Mouse (Mus musculus): ENCODE results near the gene Rbm47. TPM values are rescaled to one million over a fixed set of nuclear protein-coding genes. Genes with fewer than 3 reads are reported as not detected.

The Rbm47 gene
- polyA plus RNA-seq, 1 experiment = 24.9 TPM

DNA sequence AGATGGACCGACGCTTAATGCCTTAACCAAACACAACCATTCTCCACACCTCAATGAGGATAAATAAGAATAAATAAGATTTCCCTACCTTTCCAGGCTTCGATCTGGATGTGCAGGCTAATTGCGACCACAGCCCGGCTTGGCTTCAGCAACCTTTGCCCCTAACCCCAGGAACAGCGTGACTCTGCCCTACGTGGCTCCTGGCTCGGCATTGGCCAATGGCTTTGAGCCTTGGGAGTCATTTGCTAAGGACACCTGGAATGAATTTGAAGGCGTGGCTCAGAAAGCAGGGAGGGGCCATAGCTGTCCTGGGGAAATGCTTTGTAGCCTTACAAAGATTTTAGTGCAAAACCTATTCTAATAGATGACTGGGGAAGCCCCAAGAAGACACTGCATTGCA is 118.5 kb downstream of the Rbm47 start:
- Histone ChIP-seq H3K36me3 (ENCODE audit: control insufficient read depth, insufficient read depth, low read length) (no peaks in the 10 kb centered on the region), H3K4me3 (ENCODE audit: control insufficient read depth, low read depth, low read length) (no peak overlapping the region), H3K4me1 (ENCODE audit: control insufficient read depth, insufficient read depth, low read length) (no peaks in the 10 kb centered on the region), H3K27me3 (ENCODE audit: control insufficient read depth, insufficient read depth, low read length) (no peaks in the 10 kb centered on the region), H3K27ac (ENCODE audit: control insufficient read depth, insufficient read depth, low read depth, low read length) (no peak overlapping the region)
- TF ChIP-seq POLR2A (IDR thresholded peaks at IDR 0.05; ENCODE audit: control insufficient read depth, low read depth, low read length) (no peak), CTCF (IDR thresholded peaks at IDR 0.05; ENCODE audit: control insufficient read depth, insufficient read depth, insufficient replicate concordance, low read depth, low read length) (no peak)

DNA sequence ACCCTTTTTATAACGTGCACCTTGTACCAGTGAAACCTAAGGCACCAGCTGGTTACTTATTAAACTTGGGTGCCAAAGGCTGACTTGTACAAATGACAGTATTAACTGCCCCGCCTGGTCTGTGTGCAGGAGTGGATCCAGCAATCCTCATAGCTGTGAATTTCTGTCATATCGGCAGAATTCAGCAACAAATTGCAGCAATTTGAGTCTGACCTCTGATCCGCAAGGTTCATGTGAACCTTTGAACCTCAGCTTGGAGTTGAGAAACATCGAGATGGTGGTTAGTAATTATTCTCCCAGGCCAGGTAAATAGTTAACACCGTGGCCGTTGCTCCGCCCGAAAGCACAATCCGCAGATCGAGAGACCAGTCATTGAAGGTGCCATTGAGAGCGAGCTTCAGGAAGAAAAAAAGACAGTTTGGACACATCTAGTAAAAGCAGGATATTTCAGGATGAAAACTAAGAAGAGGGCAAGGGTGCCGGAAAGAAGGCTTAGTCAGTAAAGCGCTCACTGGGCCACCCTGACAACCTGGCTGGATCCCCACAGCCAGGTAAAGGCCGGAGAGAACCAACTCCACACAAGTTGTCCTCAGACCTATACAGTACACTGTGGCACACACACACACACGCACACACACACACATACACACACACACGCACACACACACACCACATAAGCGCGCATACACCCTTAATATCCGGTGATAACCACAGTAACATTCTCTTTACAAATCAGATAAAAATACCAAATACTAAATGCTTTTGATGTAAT is 120.0 kb downstream of the Rbm47 start:
- no peaks in the 10 kb centered on the region for H3K27me3 ChIP-seq (ENCODE audit: control insufficient read depth, insufficient read depth, low read length)
- no peak overlapping the region for H3K4me3 ChIP-seq (ENCODE audit: control insufficient read depth, low read depth, low read length)
- TF ChIP-seq CTCF (IDR thresholded peaks at IDR 0.05; ENCODE audit: control insufficient read depth, insufficient read depth, insufficient replicate concordance, low read depth, low read length) = no peak
- TF ChIP-seq POLR2A (IDR thresholded peaks at IDR 0.05; ENCODE audit: control insufficient read depth, low read depth, low read length) = no peak
- H3K4me1 ChIP-seq (ENCODE audit: control insufficient read depth, insufficient read depth, low read length) = no peaks in the 10 kb centered on the region
- no peaks in the 10 kb centered on the region for H3K36me3 ChIP-seq (ENCODE audit: control insufficient read depth, insufficient read depth, low read length)
- H3K27ac ChIP-seq (ENCODE audit: control insufficient read depth, insufficient read depth, low read depth, low read length) = no peak overlapping the region

DNA sequence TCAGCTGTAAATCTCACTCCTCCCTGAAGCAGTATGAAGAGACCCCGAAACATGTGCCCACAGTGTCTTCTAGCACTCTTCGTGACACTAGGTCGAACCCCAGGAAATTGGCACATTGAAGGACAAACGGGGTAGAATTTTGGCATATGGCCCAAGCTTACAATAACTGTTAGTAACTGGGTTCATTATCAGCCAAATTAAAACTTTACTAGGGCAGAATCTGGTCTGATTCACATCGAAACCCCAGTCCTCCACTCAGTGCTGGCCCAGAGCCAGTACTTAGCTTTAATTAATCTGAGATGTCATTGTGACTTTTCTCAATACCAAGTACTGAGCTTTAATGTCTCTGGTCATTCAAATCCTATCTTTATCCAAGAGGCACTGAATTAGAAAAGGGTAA is 122.1 kb downstream of the Rbm47 start:
- H3K27me3 ChIP-seq (ENCODE audit: control insufficient read depth, insufficient read depth, low read length) = no peaks in the 10 kb centered on the region
- H3K4me1 ChIP-seq (ENCODE audit: control insufficient read depth, insufficient read depth, low read length) = no peaks in the 10 kb centered on the region
- H3K27ac ChIP-seq (ENCODE audit: control insufficient read depth, insufficient read depth, low read depth, low read length) = no peak overlapping the region
- no peak overlapping the region for H3K4me3 ChIP-seq (ENCODE audit: control insufficient read depth, low read depth, low read length)
- TF ChIP-seq POLR2A (IDR thresholded peaks at IDR 0.05; ENCODE audit: control insufficient read depth, low read depth, low read length) (no peak), CTCF (IDR thresholded peaks at IDR 0.05; ENCODE audit: control insufficient read depth, insufficient read depth, insufficient replicate concordance, low read depth, low read length) (no peak)
- H3K36me3 ChIP-seq (ENCODE audit: control insufficient read depth, insufficient read depth, low read length) = no peaks in the 10 kb centered on the region

DNA sequence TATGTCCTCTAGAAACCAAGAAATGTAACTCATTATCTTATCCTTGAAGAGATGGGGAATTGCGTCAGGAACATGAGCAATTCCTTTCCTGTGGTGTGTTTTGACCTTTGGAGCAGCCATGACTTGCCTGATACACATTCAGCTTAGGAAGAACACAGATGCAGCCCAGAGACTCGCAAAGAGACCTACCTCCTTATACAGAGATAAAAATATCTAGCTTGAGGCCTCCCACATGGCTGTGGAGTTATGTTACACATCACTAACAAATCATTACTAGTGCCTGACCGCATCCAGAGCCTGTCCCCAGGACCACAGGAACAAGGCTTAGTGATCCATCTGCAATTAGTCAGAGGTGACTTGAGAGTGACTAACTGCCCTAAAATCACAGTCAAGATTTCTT is 126.6 kb downstream of the Rbm47 start:
- TF ChIP-seq POLR2A (IDR thresholded peaks at IDR 0.05; ENCODE audit: control insufficient read depth, low read depth, low read length) (no peak), CTCF (IDR thresholded peaks at IDR 0.05; ENCODE audit: control insufficient read depth, insufficient read depth, insufficient replicate concordance, low read depth, low read length) (no peak)
- no peaks in the 10 kb centered on the region for H3K27me3 ChIP-seq (ENCODE audit: control insufficient read depth, insufficient read depth, low read length)
- no peaks in the 10 kb centered on the region for H3K36me3 ChIP-seq (ENCODE audit: control insufficient read depth, insufficient read depth, low read length)
- H3K27ac ChIP-seq (ENCODE audit: control insufficient read depth, insufficient read depth, low read depth, low read length) = no peak overlapping the region
- H3K4me3 ChIP-seq (ENCODE audit: control insufficient read depth, low read depth, low read length) = no peak overlapping the region
- no peaks in the 10 kb centered on the region for H3K4me1 ChIP-seq (ENCODE audit: control insufficient read depth, insufficient read depth, low read length)

DNA sequence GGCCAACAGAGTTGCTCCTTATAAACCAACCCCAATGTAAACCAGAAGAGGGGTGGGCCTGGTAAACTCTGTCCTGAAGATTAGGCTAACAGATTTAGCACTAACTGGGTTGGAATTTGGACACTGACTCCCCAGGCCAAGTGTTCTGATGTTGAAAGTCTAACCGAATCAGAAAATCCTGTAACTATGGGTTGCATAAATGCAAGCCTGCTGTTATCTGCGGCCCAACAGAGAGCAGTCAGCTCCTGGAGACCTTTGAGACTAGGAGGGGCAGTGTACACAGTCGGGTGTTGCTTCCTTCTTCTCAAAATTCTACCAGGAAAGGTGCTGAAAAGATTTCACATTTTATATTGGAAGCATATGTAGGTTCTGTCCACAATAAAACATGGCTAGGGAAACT is 129.0 kb downstream of the Rbm47 start:
- Histone ChIP-seq H3K27ac (ENCODE audit: control insufficient read depth, insufficient read depth, low read depth, low read length) (no peak overlapping the region), H3K36me3 (ENCODE audit: control insufficient read depth, insufficient read depth, low read length) (no peaks in the 10 kb centered on the region), H3K4me3 (ENCODE audit: control insufficient read depth, low read depth, low read length) (no peak overlapping the region), H3K27me3 (ENCODE audit: control insufficient read depth, insufficient read depth, low read length) (no peaks in the 10 kb centered on the region), H3K4me1 (ENCODE audit: control insufficient read depth, insufficient read depth, low read length) (no peaks in the 10 kb centered on the region)
- TF ChIP-seq CTCF (IDR thresholded peaks at IDR 0.05; ENCODE audit: control insufficient read depth, insufficient read depth, insufficient replicate concordance, low read depth, low read length) = no peak
- TF ChIP-seq POLR2A (IDR thresholded peaks at IDR 0.05; ENCODE audit: control insufficient read depth, low read depth, low read length) = no peak

DNA sequence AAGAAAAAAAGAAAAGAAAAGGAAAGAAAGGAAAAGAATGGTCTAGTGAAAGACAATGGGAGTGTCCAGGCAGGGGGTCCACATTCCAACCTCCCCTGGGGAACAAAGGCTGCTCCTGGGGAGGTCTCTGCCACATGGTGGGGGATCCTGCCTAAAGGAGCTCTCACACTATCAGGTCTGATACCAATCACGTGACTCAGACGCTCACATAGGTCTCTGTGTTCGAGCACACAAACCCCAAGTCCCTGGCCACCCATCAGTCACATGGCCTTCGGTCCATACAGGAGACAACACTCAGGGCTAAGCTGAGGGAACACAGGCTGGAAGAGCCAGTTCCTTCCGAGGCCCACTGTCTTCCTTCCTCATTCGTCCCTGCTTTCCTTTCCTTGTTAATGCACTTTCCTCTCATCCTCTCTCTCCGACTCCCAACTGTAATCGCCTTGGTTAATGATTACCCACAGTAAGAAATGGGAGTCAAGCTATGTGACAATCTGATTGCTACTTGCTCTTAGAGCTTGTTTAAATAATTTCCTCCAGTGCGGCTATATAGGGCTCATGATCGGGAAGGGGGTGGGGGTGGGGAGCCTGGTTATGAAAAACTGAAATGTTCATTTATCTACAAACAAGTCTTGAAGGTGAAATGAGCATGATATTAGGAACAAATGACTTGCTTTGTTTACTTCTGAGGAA is 130.1 kb downstream of the Rbm47 start:
- no peak overlapping the region for H3K27ac ChIP-seq (ENCODE audit: control insufficient read depth, insufficient read depth, low read depth, low read length)
- H3K4me3 ChIP-seq (ENCODE audit: control insufficient read depth, low read depth, low read length) = no peak overlapping the region

DNA sequence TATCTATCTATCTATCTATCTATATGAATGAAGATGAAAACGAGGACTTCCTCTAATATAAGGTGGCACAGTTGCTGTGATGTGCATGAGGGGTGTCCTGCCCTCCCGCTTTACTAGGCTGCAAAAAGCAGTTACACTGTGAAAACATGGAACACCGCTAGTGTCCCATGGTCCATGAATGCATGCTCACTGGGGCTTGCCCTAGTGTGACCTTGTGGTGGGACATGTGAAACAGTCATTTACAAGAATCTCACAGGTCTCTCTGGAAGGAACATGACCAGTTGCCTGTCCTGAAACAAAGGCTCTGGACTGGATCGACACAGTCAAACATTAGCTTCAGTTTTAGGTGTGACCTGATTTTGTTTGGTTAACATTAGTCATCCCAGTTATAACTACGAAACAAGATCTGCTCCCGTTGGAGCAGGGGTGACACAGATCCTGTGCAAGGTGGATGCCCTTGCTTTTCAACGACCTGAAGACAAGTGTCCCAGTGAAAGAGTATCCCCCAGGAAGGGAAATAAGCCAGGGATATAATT is 132.1 kb downstream of the Rbm47 start:
- no peaks in the 10 kb centered on the region for H3K27me3 ChIP-seq (ENCODE audit: control insufficient read depth, insufficient read depth, low read length)
- no peak overlapping the region for H3K4me3 ChIP-seq (ENCODE audit: control insufficient read depth, low read depth, low read length)
- H3K36me3 ChIP-seq (ENCODE audit: control insufficient read depth, insufficient read depth, low read length) = no peaks in the 10 kb centered on the region
- no peaks in the 10 kb centered on the region for H3K4me1 ChIP-seq (ENCODE audit: control insufficient read depth, insufficient read depth, low read length)
- TF ChIP-seq CTCF (IDR thresholded peaks at IDR 0.05; ENCODE audit: control insufficient read depth, insufficient read depth, insufficient replicate concordance, low read depth, low read length) (no peak), POLR2A (IDR thresholded peaks at IDR 0.05; ENCODE audit: control insufficient read depth, low read depth, low read length) (no peak)
- H3K27ac ChIP-seq (ENCODE audit: control insufficient read depth, insufficient read depth, low read depth, low read length) = no peak overlapping the region

More for the DNA sequence above, 130.1 kb downstream of the Rbm47 start:
- Histone ChIP-seq H3K4me1 (ENCODE audit: control insufficient read depth, insufficient read depth, low read length) (no peaks in the 10 kb centered on the region), H3K27me3 (ENCODE audit: control insufficient read depth, insufficient read depth, low read length) (no peaks in the 10 kb centered on the region), H3K36me3 (ENCODE audit: control insufficient read depth, insufficient read depth, low read length) (no peaks in the 10 kb centered on the region)
- TF ChIP-seq POLR2A (IDR thresholded peaks at IDR 0.05; ENCODE audit: control insufficient read depth, low read depth, low read length) (no peak), CTCF (IDR thresholded peaks at IDR 0.05; ENCODE audit: control insufficient read depth, insufficient read depth, insufficient replicate concordance, low read depth, low read length) (no peak)
